Comparison of ENCODE assay signal across 29 mouse cellular contexts in the genomic region with DNA sequence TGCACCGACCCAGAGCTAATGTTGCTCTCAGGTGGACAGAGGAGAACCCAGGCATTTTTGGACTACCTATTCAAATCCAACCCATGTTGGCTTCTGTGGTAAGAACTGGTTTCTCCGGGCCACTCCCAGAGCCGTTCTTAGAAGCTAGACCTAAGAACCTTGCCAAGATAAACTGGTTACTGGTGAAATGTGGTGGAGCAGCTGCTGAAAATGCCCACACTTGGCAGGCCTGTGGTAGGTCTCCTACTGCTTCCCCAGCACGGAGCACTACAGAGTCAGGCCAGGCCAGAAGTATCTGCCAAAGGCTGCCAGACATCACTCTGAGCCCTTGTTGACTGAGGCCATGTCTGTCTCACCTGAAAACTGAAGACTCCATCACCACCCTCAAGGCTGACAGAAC. TPM values are rescaled to one million over a fixed set of nuclear protein-coding genes. Genes with fewer than 3 reads are reported as not detected.
DNase-seq lines count a peak whose midpoint lies in the region; ATAC-seq and TF ChIP-seq lines count a peak whose summit lies in the region.
"Had no signal": no experiment of that assay in that cellular context is flagged by ENCODE, and none has a peak within 500 bp of the region (broad histone marks: within the 10 kb centered on the region; RNA-seq: fewer than 3 reads in every experiment).

No protein-coding gene starts in this region.

- H3K9ac ChIP-seq in liver, postnatal 0 days (replicated peaks) = no peak overlapping the region
- H3K9ac ChIP-seq: hindbrain, embryonic 15.5 days; intestine, embryonic 15.5 days; limb, embryonic 12.5 days; liver, embryonic 14.5 days; neural tube, embryonic 15.5 days had no signal

- H3K36me3 ChIP-seq in liver, postnatal 0 days (replicated peaks; ENCODE audit: insufficient read depth, low read length) = no peaks in the 10 kb centered on the region
- H3K36me3 ChIP-seq: hindbrain, embryonic 15.5 days; intestine, embryonic 15.5 days; limb, embryonic 12.5 days; neural tube, embryonic 15.5 days had no signal

- H3K4me2 ChIP-seq in liver, postnatal 0 days (ENCODE audit: low read depth, low read length) = no peak overlapping the region
- H3K4me2 ChIP-seq: hindbrain, embryonic 15.5 days; intestine, embryonic 15.5 days; limb, embryonic 12.5 days; neural tube, embryonic 15.5 days had no signal

- POLR2A ChIA-PET in Patski (lab: Charles Lee) = no interaction called here

- in situ Hi-C loops in Patski (cut with MboI; ENCODE audit: low pct_unique_long_range_greater_than_20kb) = no loop called here

- CTCF ChIA-PET in Patski (lab: Charles Lee) = interaction anchor here (1.2 to 1.6 kb wide), 3 partner anchors 11 to 14 kb away, joined by 3 to 5 read pairs (median 3); no protein-coding TSS in a partner anchor

- no peak for ATAC-seq in liver, postnatal 0 days
- ATAC-seq in Patski = peak; percentile 31
- ATAC-seq: intestine, embryonic 15.5 days had no signal

- no peak for TF ChIP-seq EP300 in liver, postnatal 0 days (IDR thresholded peaks at IDR 0.05; ENCODE audit: low read depth)

- 0 out of 2 replicates have a peak, but pooled peaks cover 3% of the 10 kb centered on the region for H3K4me1 ChIP-seq in liver, postnatal 0 days (ENCODE audit: insufficient read depth)
- H3K4me1 ChIP-seq: hindbrain, embryonic 15.5 days; intestine, embryonic 15.5 days; limb, embryonic 12.5 days; neural tube, embryonic 15.5 days had no signal

- no peaks in the 10 kb centered on the region for H3K27me3 ChIP-seq in liver, postnatal 0 days (ENCODE audit: insufficient read depth, low read length)
- peaks cover 32% of the 10 kb centered on the region for H3K27me3 ChIP-seq in Patski
- H3K27me3 ChIP-seq: hindbrain, embryonic 15.5 days; intestine, embryonic 15.5 days; neural tube, embryonic 15.5 days had no signal

- no peak overlapping the region for H3K4me3 ChIP-seq in liver, postnatal 0 days (ENCODE audit: low read depth, low read length)
- H3K4me3 ChIP-seq: gastrocnemius, adult 2 months; hindbrain, embryonic 15.5 days; intestine, embryonic 15.5 days; left cerebral cortex, adult 2 months; limb, embryonic 12.5 days; neural tube, embryonic 15.5 days had no signal

- 0 out of 2 replicates have a peak, but pooled peaks have one; percentile 7 for TF ChIP-seq CTCF in liver, postnatal 0 days (IDR thresholded peaks at IDR 0.05; ENCODE audit: low read depth)
- no peak for TF ChIP-seq CTCF in Patski (IDR thresholded peaks at IDR 0.05)

- no peak overlapping the region for H3K27ac ChIP-seq in liver, postnatal 0 days (ENCODE audit: low read depth)
- H3K27ac ChIP-seq: gastrocnemius, adult 2 months; hindbrain, embryonic 15.5 days; intestine, embryonic 15.5 days; left cerebral cortex, adult 2 months; limb, embryonic 12.5 days; liver, embryonic 14.5 days; neural tube, embryonic 15.5 days had no signal

- no peaks in the 10 kb centered on the region for H3K9me3 ChIP-seq in liver, postnatal 0 days (ENCODE audit: low read length)
- H3K9me3 ChIP-seq: hindbrain, embryonic 15.5 days; intestine, embryonic 15.5 days; limb, embryonic 12.5 days; neural tube, embryonic 15.5 days had no signal

- DNase-seq in cerebellum, postnatal 14 days = peak; percentile 12 to 42
- DNase-seq in cerebellum, adult 18-20 months = no peak
- DNase-seq in liver, postnatal 0 days = no peak
- no peak for DNase-seq in liver
- DNase-seq in Patski (ENCODE audit: low read depth, low spot score) = no peak
- DNase-seq in fibroblast of lung, adult 2 months (ENCODE audit: low read depth) = peak; percentile 67
- DNase-seq in heart, adult 9 months (ENCODE audit: low spot score in 2 of 2) = no peak
- DNase-seq in adrenal gland, postnatal 14 days = no peak
- DNase-seq: adrenal gland, adult 8-10 months; gastrocnemius, adult 2 months; heart, postnatal 4 days; kidney, adult 9 months; kidney, postnatal 25 days; layer of hippocampus, adult 9-11 months; midbrain, embryonic 14.5 days; right cerebral cortex, postnatal 14 days; spleen, adult 18-20 months; thymus, postnatal 25 days had no signal

- 62% methylated on average over 4 of the region's 4 CpGs for WGBS in liver, postnatal 0 days (ENCODE audit: insufficient replicate concordance)

RNA-seq across cellular contexts. Expression of a gene that starts 22.4 kb away (rescaled TPM):
- polyA plus RNA-seq in liver, postnatal 0 days (2015; fragmentation: Nextera tagmentation; extraction: Ambion mirVana) = 1.4 and 1.7 TPM in 2 replicates
- 0.82 TPM for polyA plus RNA-seq in Patski (2021)
- 10.2 and 12.2 TPM in 2 replicates for total RNA-seq in adrenal gland, postnatal 14 days (2021)

RNA-seq across cellular contexts. Expression of a gene that starts 30.1 kb away (rescaled TPM):
- not detected in 2 replicates for polyA plus RNA-seq in liver, postnatal 0 days (2015; fragmentation: Nextera tagmentation; extraction: Ambion mirVana)
- 0.06 TPM for polyA plus RNA-seq in Patski (2021)
- not detected in 2 replicates for total RNA-seq in adrenal gland, postnatal 14 days (2021)
- total RNA-seq: adrenal gland, adult 8-10 months; gastrocnemius, adult 2 months; granulocyte monocyte progenitor cell, adult 5-6 weeks; heart, postnatal 4 days; left cerebral cortex, adult 2 months had no signal
- polyA plus RNA-seq: brain, embryonic 14.5 days; C2C12; cerebellum, adult 2 months; heart, embryonic 14.5 days; intestine, embryonic 15.5 days; liver, embryonic 14.5 days; midbrain, embryonic 14.5 days had no signal

RNA-seq across cellular contexts. Expression of a gene that starts 30.1 kb away (rescaled TPM):
- polyA plus RNA-seq in liver, postnatal 0 days (2015; fragmentation: Nextera tagmentation; extraction: Ambion mirVana) = not detected in 2 replicates
- not detected for polyA plus RNA-seq in Patski (2021)
- not detected in 2 replicates for total RNA-seq in adrenal gland, postnatal 14 days (2021)
- total RNA-seq: gastrocnemius, adult 2 months; granulocyte monocyte progenitor cell, adult 5-6 weeks; heart, postnatal 4 days; left cerebral cortex, adult 2 months had no signal
- polyA plus RNA-seq: brain, embryonic 14.5 days; C2C12; cerebellum, adult 2 months; heart, embryonic 14.5 days; intestine, embryonic 15.5 days; limb, embryonic 12.5 days; liver, embryonic 14.5 days; midbrain, embryonic 14.5 days had no signal

RNA-seq across cellular contexts. Expression of a gene that starts 31.3 kb away (rescaled TPM):
- not detected in 2 replicates for polyA plus RNA-seq in liver, postnatal 0 days (2015; fragmentation: Nextera tagmentation; extraction: Ambion mirVana)
- not detected for polyA plus RNA-seq in Patski (2021)
- total RNA-seq in adrenal gland, postnatal 14 days (2021) = not detected in 2 replicates
- total RNA-seq: adrenal gland, adult 8-10 months; gastrocnemius, adult 2 months; granulocyte monocyte progenitor cell, adult 5-6 weeks; heart, postnatal 4 days; left cerebral cortex, adult 2 months had no signal
- polyA plus RNA-seq: brain, embryonic 14.5 days; cerebellum, adult 2 months; heart, embryonic 14.5 days; intestine, embryonic 15.5 days; limb, embryonic 12.5 days; liver, embryonic 14.5 days; midbrain, embryonic 14.5 days; neural tube, embryonic 15.5 days had no signal

RNA-seq across cellular contexts. Expression of a gene that starts 49.2 kb away (rescaled TPM):
- polyA plus RNA-seq in liver, postnatal 0 days (2015; fragmentation: Nextera tagmentation; extraction: Ambion mirVana) = 19.4 and 22.8 TPM in 2 replicates
- 67.1 TPM for polyA plus RNA-seq in Patski (2021)
- total RNA-seq in adrenal gland, postnatal 14 days (2021) = 51.3 and 54.4 TPM in 2 replicates

Comparison
In these comparisons a context has a peak if more than half of its experiments do, and no peak if none do; other contexts are left out.
1. DNase-seq: peak in cerebellum, postnatal 14 days (2 of 2) and fibroblast of lung, adult 2 months (single experiment); none in cerebellum, adult 18-20 months (0 of 2), liver, postnatal 0 days (single experiment), liver (single experiment), Patski (single experiment), heart, adult 9 months (0 of 2) and adrenal gland, postnatal 14 days (single experiment).